Mouse (Mus musculus) monocyte, adult 5-6 weeks (primary cell): ENCODE measurements around the gene Olfr434. TPM values are rescaled to one million over a fixed set of nuclear protein-coding genes. Genes with fewer than 3 reads are reported as not detected.
"Not testable (repeated sequence)": the region's sequence is repeated elsewhere in the genome, so short reads cannot be mapped to it uniquely, and the experiment has no call there.

ENCODE experiments used
- ATAC-seq: fragments of 153-309, 156-312 bp; replicated peaks from 2 replicates; pipeline ENCODE4 v1.8.0; 2017; ENCODE audit warnings: mild to moderate bottlenecking; ENCODE audit not compliant: low TSS enrichment, insufficient number of reproducible peaks, severe bottlenecking, poor library complexity, low FRiP score
- total RNA-seq: library from RNA; stranded (forward); fragments of 200-1000, 200-491, 200-594 nt; gene quantifications from 3 replicates; pipeline ENCODE4 v1.2.3, GENCODE M21; 2017

The Olfr434 gene
- not detected in 3 replicates for total RNA-seq

DNA sequence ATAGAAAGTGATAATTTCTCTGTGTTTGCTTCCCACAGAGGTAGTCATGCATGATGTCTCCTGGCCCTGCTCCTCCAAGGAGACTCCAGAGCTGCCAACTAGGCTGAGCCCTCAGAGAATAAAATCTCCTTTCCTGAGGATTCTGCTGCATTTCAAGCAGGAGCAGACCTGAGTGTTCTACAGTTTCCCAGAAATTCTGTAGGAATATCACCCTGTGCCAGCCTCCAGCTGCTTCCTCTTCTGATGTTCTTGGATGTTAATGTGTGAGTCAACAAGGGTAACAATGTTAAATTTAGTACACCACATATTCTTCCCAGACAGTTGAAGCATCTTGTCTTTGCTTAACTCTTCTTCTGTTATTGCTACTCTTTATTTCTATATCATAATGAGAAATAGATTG lies at the start of gene Olfr434:
Gene Olfr434, plus strand, starts transcription at position 149 of the 400 bp plus-strand sequence.
- ATAC-seq, result not testable (repeated sequence)

DNA sequence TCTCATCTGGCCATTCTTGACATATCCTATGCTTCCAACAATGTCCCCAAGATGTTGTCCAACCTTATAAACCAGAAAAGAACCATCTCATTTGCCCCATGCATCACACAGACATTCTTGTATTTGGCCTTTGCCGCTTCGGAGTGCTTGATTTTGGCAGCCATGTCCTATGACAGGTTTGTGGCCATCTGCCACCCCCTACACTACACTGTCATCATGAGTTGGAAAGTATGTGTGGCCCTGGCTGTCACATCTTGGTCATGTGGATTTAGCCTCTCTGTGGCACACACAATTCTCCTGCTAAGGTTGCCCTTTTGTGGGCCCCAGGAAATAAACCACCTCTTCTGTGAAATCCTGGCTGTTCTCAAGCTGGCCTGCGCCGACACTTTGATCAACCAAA lies 45.6 kb upstream of the Olfr434 start:
- no peak for ATAC-seq

DNA sequence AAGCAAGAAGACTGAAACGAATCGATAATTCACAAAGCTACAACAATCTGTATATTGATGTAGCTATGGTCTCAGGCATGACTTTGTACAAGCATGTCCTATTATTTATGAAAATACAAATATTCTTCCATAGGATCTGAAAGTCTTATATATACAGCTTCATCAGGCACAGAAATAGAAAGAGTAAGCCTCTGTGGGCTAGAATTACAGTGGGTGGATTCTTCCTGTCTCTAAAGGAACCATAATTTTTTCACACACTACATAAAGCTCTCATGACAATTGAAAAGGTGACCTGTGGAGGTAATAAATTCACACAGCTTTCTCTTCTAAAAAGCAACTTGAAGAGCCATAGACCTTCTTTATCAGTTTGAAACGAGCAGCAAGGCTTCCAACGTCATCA lies 41.0 kb upstream of the Olfr434 start, which contains the start of gene Olfr13:
Gene Olfr13, plus strand, starts transcription at position 301 of the 400 bp plus-strand sequence.
- no peak for ATAC-seq

DNA sequence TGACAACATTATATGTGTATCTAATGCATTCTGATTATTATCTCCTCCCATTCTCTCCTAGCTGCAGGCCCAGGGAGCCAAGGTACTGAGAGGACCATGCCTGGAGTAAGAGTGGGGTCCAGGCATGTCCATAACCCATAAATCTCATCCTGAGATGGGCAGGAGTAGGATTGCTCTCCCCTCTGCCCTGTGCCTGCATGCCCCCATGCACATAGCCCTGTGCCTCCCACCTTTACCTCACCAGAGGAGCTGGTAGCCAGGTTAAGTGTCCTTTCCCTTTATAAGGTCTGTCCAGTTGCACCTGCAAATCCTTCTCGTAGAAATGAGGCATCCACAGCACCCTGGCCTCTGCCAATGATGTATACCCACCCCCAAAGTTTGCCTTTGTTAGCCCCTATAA lies 34.7 kb upstream of the Olfr434 start:
- ATAC-seq, result no peak

DNA sequence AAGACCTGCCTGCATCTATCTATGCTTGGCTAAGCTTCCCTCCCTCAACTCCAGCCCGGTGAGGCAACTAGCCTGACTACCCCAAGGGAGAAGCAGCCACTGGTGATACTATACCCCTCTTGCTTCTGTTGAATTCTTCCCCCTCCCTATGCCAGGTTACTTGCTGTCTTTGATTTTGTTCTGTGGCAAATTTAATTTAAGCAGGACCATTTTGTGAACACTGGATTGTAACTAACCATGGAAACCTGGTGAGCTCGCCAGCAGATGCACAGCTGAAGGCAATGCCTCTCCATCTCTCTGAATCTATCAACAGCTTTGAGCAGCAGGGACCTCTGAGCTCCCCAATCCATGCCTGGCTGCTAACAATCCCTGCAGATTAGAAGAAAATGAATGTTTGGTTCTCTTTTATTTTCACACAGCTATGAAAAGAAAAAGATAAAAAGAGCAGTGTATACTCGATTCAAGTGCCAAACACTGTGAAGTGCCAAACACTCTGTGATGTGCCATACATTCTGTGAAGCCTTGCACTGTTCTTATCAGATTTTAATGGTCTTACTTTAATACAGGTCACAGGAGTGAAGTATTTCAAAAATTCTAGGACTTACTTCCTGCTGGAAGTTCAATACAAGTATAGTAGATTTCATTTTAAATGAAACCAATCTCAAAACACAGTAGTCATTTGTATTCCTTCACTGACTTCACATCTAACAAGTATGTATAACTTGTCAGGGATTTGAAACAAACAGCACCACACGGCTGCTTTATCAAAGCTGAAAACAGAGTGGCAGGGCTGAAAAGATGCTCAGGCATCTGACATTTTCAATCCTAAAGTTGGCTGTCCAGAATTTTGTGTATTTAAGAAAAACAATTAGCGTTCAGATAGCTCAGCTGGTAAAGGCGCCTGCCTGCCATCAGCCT lies 34.0 kb upstream of the Olfr434 start:
- ATAC-seq, result no peak

DNA sequence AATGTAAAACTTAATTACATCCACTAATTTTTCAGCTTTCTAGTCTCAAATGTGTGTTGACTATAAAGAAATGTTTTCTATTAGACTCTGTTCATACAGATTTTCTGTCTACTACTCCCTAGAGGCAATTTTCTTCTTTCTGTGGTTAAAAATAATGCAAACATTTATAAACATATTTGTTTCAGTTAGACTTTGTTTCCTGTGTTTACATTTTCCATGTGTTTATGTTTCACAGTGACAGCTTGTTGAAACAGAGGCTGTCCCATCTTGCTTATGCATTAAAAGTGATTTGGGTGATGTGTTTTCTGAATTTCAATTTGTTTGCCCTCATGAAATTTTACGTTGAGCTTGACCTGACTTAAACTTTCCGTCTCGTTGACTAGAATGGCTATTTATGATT lies 21.8 kb upstream of the Olfr434 start:
- no peak for ATAC-seq

DNA sequence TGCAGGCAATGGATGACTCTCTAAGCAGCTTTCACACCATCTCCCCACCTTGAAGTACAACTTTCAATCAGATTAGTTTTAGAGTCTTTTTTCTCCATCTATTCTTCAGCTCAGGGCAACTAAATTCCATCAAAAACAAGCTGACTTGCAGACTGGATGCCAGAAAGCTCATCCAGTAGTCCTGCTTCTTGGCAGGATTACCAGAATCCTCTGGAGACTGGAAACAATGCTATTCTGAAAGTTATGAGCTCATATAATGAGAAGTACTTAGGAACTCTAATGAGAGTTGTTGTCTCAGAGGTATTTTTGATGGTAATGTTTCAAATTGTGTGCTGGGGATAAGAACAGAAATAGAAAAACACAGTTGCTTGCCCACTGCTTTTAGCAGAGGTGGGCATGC lies 16.0 kb upstream of the Olfr434 start, which contains the start of gene Olfr435:
Gene Olfr435, plus strand, starts transcription at position 366 of the 400 bp plus-strand sequence.
- no peak for ATAC-seq

DNA sequence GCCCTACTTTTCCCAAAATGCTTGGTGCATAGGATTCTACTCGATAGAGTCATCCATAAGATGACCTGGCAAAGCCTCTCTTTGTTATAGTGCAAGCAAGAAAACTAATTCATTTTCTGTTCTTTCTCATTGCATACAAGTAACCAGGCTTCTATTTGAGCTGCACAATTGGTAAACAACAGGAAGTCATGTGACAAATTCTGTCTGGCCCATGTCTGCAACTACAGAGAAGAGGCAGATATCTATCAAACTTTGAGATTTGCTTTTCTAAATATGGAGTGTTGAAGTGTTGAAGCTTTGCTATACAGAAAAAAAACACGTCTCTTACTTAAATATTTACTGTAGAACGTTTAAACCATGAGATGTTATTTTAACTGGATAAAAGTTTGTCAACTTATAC lies 14.7 kb upstream of the Olfr434 start:
- ATAC-seq, result no peak

DNA sequence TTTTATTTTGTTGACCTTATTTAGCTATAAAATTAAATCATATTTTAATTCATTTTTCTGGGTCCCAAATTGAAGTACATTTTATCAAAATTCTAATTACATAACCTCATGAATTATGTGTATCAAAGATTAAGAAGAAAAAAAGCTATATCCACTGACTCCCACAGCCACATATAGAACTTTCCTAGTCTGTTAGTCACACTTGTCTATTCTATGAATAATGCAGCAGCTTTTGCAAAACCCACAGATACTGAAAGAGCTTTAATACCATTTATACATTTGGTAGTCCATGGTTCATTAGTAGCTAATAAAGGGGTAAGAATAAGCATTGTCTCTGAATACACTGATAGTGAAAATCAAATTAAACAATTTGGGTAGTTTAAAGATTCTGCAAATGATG lies 10.0 kb upstream of the Olfr434 start:
- no peak for ATAC-seq

DNA sequence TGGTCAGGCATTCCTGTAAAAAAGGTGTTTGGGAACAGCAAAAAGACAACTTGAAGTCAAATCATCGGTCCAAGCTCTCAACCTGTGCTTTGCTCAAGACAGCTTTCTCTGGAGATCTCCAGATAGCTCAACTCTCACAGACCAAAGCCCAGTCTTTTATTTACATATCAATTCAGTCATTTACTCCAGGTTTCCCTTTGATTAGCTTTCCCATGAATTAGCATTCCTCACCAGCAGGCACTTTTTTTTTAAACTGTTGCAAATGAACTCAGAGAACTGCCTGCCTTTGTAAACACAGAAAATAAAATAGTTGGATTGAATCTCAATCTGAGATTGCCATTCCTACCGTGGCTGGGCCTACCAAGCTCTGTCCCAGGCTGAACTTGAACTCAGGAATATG lies 7.5 kb upstream of the Olfr434 start:
- no peak for ATAC-seq

DNA sequence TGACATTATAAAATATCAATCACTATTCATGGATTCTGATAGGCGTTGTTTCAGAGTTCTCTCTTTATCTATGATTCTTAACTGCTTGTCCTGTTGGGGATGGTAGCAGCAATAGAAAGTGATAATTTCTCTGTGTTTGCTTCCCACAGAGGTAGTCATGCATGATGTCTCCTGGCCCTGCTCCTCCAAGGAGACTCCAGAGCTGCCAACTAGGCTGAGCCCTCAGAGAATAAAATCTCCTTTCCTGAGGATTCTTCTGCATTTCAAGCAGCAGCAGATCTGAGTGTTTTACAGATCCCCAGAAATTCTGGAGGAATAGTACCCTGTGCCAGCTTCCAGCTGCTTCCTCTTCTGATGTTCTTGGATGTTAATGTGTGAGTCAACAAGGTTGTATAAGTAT lies 18.4 kb downstream of the Olfr434 start, which contains the start of gene Olfr47:
Gene Olfr47, plus strand, starts transcription at position 275 of the 400 bp plus-strand sequence.
- not testable (repeated sequence) for ATAC-seq

DNA sequence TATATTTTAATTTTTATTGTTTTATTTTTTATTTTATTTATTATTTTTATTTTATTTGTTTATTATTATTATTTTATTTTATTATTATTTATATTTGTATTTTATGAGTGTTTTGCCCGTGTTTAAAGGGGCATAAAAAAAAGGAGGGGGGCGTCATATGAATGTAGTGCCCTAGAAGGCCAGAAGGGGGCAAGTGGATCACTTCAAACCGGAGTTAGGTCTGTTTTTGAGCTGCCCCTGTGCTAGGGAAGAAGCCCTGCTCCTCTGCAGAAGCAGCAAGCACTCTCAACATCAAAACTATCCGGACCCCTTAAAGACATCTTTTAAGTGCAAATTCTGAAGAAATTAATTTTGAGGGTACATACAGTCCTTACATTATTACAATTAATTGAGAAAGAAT lies 29.2 kb downstream of the Olfr434 start:
- no peak for ATAC-seq

DNA sequence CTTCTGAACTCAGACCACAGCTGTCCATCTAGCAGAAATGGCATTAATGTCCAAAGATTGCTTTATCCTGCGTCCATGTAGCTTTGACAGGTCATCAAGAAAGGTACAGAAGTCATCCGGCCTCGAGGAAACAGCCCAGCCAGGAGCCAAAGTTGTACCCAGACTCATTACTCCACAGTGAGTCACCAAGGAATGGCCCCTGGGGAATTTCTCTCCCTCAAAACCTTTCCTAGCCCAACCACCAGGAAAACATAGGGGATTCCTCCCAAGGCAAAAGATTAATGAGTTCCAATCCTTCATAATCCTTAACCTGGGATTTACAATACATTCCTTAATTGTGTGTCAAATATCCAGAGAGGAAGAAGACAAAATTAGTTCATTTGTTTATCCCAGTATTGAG lies 34.6 kb downstream of the Olfr434 start:
- no peak for ATAC-seq

DNA sequence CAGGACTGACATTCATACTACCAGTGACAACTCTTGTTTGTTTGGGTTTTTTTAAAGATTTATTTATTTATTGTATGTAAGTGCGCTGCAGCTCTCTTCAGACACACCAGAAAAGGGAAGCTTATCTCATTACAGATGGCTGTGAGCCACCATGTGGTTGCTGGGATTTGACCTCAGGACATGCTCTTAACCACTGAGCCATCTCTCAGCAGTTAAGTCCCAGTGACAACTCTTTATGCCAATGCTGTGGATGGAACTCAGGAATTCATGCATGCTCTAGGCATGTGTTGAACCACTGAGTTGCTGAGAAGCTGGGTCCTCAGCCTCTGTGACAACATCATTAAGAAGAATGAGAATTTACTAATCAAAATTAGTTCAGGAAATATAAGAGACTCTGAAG lies 40.2 kb downstream of the Olfr434 start:
- no peak for ATAC-seq

DNA sequence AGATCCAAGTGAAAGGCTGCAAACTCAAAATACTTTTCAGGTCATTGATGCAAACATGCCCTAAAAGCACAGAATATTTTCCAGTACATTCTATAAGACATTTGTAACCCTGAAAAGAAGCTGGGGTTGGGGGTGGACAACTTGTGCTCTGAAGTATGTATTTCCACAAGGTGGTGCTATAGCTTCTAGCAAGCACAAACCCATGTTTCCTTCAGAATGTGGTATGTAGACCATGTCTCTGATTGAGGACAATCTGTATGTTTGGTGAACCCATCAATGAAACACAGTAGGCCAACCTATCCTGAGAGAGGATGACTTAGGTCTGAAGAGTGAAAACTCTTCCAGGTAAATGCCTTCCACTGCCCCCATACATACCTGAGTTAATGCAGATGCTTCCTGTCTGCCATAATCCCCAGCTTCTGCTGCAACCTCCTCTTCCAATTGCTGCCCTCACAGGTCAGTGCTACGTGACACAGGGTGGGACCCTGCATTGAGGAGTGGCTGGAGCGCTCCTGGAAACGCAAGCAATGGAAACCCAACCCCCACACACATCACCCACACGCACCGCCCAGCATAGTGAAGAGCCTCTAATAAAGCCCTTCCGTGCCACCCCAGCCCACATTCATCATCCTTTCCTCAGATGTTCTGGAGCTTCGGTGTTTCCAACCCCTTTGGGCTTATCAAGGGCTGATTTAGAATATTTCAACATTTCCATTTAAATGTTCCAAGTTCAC lies 41.5 kb downstream of the Olfr434 start:
- ATAC-seq, result no peak

DNA sequence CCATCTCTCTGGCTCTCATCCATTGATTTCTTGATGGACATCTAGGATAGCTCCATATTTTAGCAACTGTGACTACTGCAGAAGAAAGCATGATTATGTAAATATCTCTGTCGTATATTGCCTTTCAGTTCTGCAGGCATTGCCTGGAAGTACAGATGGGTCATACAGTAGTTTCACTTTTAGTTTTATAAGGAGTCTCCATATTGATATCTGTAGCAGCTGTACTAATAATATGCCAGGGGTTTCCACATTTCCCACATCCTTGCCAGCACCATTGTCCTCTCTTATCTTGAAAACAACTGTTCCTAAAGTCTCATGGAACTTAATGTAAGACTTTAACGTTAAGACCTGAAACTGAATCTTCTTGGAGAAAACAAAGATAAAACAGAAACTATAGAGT lies 47.9 kb downstream of the Olfr434 start:
- no peak for ATAC-seq

DNA sequence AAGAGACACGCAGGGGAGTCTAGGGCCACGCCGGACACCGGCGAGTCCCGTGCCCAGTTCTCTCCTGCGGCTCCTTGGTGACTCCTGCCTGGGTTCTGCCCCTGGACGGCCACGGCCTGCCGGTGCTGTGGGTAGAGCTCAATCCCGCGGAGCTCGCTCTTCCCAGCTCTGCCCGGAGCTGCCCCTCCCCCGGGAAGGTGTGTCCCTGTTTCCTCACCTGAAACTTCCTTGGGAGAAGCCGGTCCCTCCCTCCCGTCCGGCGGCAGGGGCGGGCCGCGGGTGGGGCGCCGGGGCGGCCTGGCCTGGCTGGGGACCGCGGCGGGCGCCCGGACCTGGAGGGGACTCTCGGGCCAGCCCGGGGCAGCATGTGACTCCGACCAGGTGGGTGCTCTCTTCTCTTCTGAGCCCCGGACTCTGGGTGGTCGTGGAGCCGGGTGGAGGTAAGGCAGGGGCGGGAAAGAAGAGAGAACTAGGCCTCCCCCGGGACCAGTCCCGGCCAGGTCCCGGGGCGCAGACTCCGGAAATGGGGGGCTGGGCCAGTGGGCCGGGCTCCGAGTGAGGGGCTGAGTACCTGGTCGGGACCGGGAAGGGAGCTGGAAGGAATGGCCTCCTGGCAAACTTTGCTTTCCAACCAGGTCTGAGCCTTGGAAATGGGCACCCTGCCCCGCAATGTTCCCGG lies 52.7 kb downstream of the Olfr434 start, which contains the start of gene Arhgef5:
Gene Arhgef5, plus strand, starts transcription at position 220 of the 679 bp plus-strand sequence.
- no peak for ATAC-seq

DNA sequence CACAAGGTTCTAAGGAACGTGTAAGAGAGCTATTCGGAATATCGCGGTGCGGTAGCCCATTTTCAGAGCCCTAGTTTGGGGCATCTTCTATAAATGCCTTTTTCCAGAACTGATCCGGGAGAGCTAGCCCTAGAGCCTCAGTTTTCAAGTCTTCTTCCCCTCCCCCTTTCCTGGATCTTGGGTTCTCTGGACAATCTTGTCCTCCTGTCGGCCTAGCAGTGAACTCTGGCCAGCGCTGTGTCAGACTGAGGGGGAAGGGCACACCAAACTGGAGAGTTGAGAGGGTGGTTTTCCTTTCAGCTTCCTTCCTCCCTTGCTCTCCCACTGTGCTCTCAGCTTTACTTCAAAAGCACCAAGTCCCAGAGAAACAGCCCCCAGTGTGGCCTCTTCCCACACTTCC lies 53.5 kb downstream of the Olfr434 start:
- ATAC-seq, result no peak
